Mouse (Mus musculus) lung, adult 18-20 months (tissue): ENCODE measurements around the gene Gm45716.

Experiments used
- DNase-seq, 2 experiments: peaks; one replicate each; pipeline ENCODE4 v3.0.0; 2022; ENCODE audit warnings: mixed read lengths in 2 of 2

Gene Gm45716

GRCm38 (mm10) chr11:90220022-90220645 is 32.7 kb downstream of the Gm45716 start:
- no peak for DNase-seq

GRCm38 (mm10) chr11:90220750-90221149 is 33.3 kb downstream of the Gm45716 start:
- DNase-seq: no peak

- DNase-seq: peak; percentile 34 to 38
These were observed 37.5 kb downstream of the Gm45716 start for GRCm38 (mm10) chr11:90224914-90225470.

- no peak for DNase-seq
These were observed 39.8 kb downstream of the Gm45716 start for GRCm38 (mm10) chr11:90227000-90227922.

GRCm38 (mm10) chr11:90228251-90228949 is 40.9 kb downstream of the Gm45716 start:
- no peak for DNase-seq

- DNase-seq: no peak
These were observed 42.3 kb downstream of the Gm45716 start for GRCm38 (mm10) chr11:90229800-90230199.

GRCm38 (mm10) chr11:90230671-90231070 is 43.2 kb downstream of the Gm45716 start:
- DNase-seq: no peak

GRCm38 (mm10) chr11:90231631-90232030 is 44.1 kb downstream of the Gm45716 start:
- no peak for DNase-seq

- DNase-seq: no peak
These were observed 45.2 kb downstream of the Gm45716 start for GRCm38 (mm10) chr11:90232685-90233084.

- DNase-seq: no peak
These were observed 47.7 kb downstream of the Gm45716 start for GRCm38 (mm10) chr11:90235221-90235620.

- DNase-seq: no peak
These were observed 50.1 kb downstream of the Gm45716 start for GRCm38 (mm10) chr11:90237616-90238015.

GRCm38 (mm10) chr11:90238657-90239056 is 51.2 kb downstream of the Gm45716 start:
- DNase-seq: no peak

- DNase-seq: peak; percentile 54 to 83
These were observed 53.3 kb downstream of the Gm45716 start for GRCm38 (mm10) chr11:90240652-90241330.

GRCm38 (mm10) chr11:90241874-90242273 is 54.4 kb downstream of the Gm45716 start:
- DNase-seq: no peak

- no peak for DNase-seq
These were observed 55.8 kb downstream of the Gm45716 start for GRCm38 (mm10) chr11:90243300-90243699.

GRCm38 (mm10) chr11:90245630-90246029 is 58.1 kb downstream of the Gm45716 start:
- DNase-seq: no peak

GRCm38 (mm10) chr11:90246676-90247075 is 59.2 kb downstream of the Gm45716 start:
- no peak for DNase-seq

- no peak for DNase-seq
These were observed 60.3 kb downstream of the Gm45716 start for GRCm38 (mm10) chr11:90247793-90248192.

GRCm38 (mm10) chr11:90249025-90249650 is 61.7 kb downstream of the Gm45716 start, which contains the start of gene Mmd:
Gene Mmd, plus strand, starts transcription at chr11:90249456.
- peak; percentile 98 to 99 for DNase-seq

GRCm38 (mm10) chr11:90249701-90250141 is 62.2 kb downstream of the Gm45716 start:
- DNase-seq: no peak

GRCm38 (mm10) chr11:90250189-90250588 is 62.7 kb downstream of the Gm45716 start:
- no peak for DNase-seq

GRCm38 (mm10) chr11:90250730-90251129 is 63.2 kb downstream of the Gm45716 start:
- no peak for DNase-seq
